Mouse (Mus musculus) ES-Bruce4 (cell line): ENCODE measurements around the gene Hdac5.

Experiments used
- CTCF ChIP-seq: IDR thresholded peaks from one replicate; pipeline ENCODE4 v1.8.1; 2011; ENCODE audit warnings: low read depth, low read length
- EP300 ChIP-seq: IDR thresholded peaks from 2 replicates; pipeline ENCODE4 v1.6.1; 2011; ENCODE audit warnings: low read depth, low read length; ENCODE audit not compliant: insufficient read depth
- POLR2A ChIP-seq: IDR thresholded peaks from one replicate; pipeline ENCODE4 v1.8.1; 2011; ENCODE audit warnings: low read length; ENCODE audit not compliant: insufficient read depth

- TF ChIP-seq EP300 (no peak), CTCF (no peak), POLR2A (no peak)
Observed at GRCm38 (mm10) chr11:102147213-102147989, 82.6 kb downstream of the Hdac5 start.
